Mouse (Mus musculus): ENCODE data around the gene Antxr1. TPM values are rescaled to one million over a fixed set of nuclear protein-coding genes. Genes with fewer than 3 reads are reported as not detected.

The Antxr1 gene
- polyA plus RNA-seq, 1 experiment from 2014 or later: 8.0 TPM

- 19% methylated on average over 11 of the region's 11 CpGs for WGBS
- Histone ChIP-seq H3K9me3 (replicated peaks; ENCODE audit: control insufficient read depth, low read length) (no peaks in the 10 kb centered on the region), H3K36me3 (ENCODE audit: control insufficient read depth, insufficient read depth, low read length) (no peaks in the 10 kb centered on the region), H3K27ac (ENCODE audit: low read length) (peak overlapping the region; percentile 94), H3K4me1 (ENCODE audit: control insufficient read depth, insufficient read depth, low read length) (peaks cover 24% of the 10 kb centered on the region), H3K27me3 (ENCODE audit: control insufficient read depth, insufficient read depth, low read length) (no peaks in the 10 kb centered on the region), H3K4me2 (ENCODE audit: low read depth, low read length) (peak overlapping the region; percentile 76), H3K4me3 (replicated peaks; ENCODE audit: low read length) (peak overlapping the region; percentile 72), H3K9ac (ENCODE audit: low read length) (peak overlapping the region; percentile 87)
- no peak for ATAC-seq (ENCODE audit: insufficient read depth, low FRiP score)
Measured at GRCm38 (mm10) chr6:87334361-87335090, 1.1 kb downstream of the Antxr1 start.

GRCm38 (mm10) chr6:87332380-87332779 lies 3.2 kb downstream of the Antxr1 start:
- Histone ChIP-seq H3K4me3 (replicated peaks; ENCODE audit: low read length) (0 out of 2 replicates have a peak overlapping the region, but pooled peaks have one; percentile 27), H3K27me3 (ENCODE audit: control insufficient read depth, insufficient read depth, low read length) (no peaks in the 10 kb centered on the region), H3K9me3 (replicated peaks; ENCODE audit: control insufficient read depth, low read length) (no peaks in the 10 kb centered on the region), H3K9ac (ENCODE audit: low read length) (no peak overlapping the region), H3K27ac (ENCODE audit: low read length) (no peak overlapping the region), H3K4me1 (ENCODE audit: control insufficient read depth, insufficient read depth, low read length) (peaks cover 28% of the 10 kb centered on the region), H3K36me3 (ENCODE audit: control insufficient read depth, insufficient read depth, low read length) (no peaks in the 10 kb centered on the region), H3K4me2 (ENCODE audit: low read depth, low read length) (peak overlapping the region; percentile 76)
- WGBS: 35% methylated on average over 2 of the region's 2 CpGs
- ATAC-seq (ENCODE audit: insufficient read depth, low FRiP score): no peak

DNA sequence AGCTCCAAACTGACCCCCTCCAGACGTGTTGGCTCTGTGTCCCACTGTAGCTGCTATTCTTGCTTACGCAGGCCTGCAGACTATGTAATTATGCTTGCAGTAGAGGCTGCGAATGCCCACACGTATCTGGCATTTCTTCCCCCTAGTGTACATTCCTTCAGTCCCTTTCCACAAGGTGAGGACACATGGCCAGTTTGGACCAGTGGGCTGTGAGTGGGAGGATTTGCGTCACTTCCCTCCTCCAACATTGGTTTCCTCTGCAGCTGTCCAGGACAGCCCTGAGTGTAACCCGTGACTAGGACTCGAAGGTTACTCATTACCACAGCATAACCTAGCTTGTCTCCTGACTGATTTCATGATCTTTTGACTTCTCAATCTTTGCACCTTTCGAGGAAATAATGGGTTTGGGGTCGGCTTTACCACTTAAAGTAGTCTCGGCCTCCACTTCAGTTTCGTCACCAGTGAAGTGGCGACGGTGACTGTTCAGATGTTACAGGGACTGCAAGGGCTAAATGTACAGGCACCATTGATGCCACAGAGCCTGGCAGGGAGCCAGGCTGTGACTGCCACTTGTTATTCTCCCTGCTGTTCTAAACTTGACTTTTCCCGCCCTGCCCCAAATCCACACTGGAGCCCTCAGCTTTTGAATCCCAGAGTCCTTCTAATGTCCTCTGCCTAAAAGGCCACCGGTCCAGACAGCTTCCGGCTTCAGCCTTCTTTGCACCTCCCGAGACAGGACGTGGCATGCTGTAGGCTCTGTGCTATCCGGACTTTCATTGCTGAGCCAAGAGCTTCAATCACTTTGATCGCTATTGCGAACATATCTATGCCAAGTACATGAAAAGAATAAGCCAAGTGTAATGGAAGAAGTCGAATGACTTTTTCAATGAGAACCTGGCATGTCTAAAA lies 7.1 kb downstream of the Antxr1 start:
- H3K9ac ChIP-seq (ENCODE audit: low read length): no peak overlapping the region
- ATAC-seq (ENCODE audit: insufficient read depth, low FRiP score): no peak
- no peaks in the 10 kb centered on the region for H3K9me3 ChIP-seq (replicated peaks; ENCODE audit: control insufficient read depth, low read length)
- 77% methylated on average over 22 of the region's 22 CpGs for WGBS
- no peak overlapping the region for H3K4me3 ChIP-seq (replicated peaks; ENCODE audit: low read length)
- H3K36me3 ChIP-seq (ENCODE audit: control insufficient read depth, insufficient read depth, low read length): no peaks in the 10 kb centered on the region
- H3K4me2 ChIP-seq (ENCODE audit: low read depth, low read length): no peak overlapping the region
- no peak overlapping the region for H3K27ac ChIP-seq (ENCODE audit: low read length)
- peaks cover 25% of the 10 kb centered on the region; the same call in 1 of the 2 replicates for H3K4me1 ChIP-seq (ENCODE audit: control insufficient read depth, insufficient read depth, low read length)
- no peaks in the 10 kb centered on the region for H3K27me3 ChIP-seq (ENCODE audit: control insufficient read depth, insufficient read depth, low read length)

DNA sequence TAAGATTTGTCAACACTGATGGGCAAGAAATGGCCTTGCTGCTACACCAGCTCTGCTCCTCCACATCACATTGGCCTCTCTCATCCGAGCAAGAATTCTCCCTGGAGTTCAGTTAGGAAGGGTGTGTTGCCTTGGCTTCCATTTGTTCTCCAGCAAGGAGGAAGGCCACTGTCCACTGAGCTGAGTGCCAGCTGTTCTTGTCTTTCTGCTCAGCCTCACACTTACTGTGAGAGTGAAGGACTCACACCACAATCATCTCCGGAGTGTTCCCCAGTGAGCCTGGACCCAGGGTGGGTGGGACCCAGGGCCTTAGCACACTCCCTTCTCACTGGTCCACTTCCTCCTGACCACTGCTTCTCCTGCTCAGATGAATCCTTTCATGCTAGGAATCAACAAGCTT lies 8.7 kb downstream of the Antxr1 start:
- no peaks in the 10 kb centered on the region for H3K27me3 ChIP-seq (ENCODE audit: control insufficient read depth, insufficient read depth, low read length)
- ATAC-seq (ENCODE audit: insufficient read depth, low FRiP score): no peak
- H3K4me3 ChIP-seq (replicated peaks; ENCODE audit: low read length): no peak overlapping the region
- no peak overlapping the region for H3K9ac ChIP-seq (ENCODE audit: low read length)
- H3K4me1 ChIP-seq (ENCODE audit: control insufficient read depth, insufficient read depth, low read length): peaks cover 20% of the 10 kb centered on the region; the same call in 1 of the 2 replicates
- 93% methylated on average over 2 of the region's 2 CpGs for WGBS
- no peaks in the 10 kb centered on the region for H3K9me3 ChIP-seq (replicated peaks; ENCODE audit: control insufficient read depth, low read length)
- H3K36me3 ChIP-seq (ENCODE audit: control insufficient read depth, insufficient read depth, low read length): no peaks in the 10 kb centered on the region
- no peak overlapping the region for H3K4me2 ChIP-seq (ENCODE audit: low read depth, low read length)
- no peak overlapping the region for H3K27ac ChIP-seq (ENCODE audit: low read length)

DNA sequence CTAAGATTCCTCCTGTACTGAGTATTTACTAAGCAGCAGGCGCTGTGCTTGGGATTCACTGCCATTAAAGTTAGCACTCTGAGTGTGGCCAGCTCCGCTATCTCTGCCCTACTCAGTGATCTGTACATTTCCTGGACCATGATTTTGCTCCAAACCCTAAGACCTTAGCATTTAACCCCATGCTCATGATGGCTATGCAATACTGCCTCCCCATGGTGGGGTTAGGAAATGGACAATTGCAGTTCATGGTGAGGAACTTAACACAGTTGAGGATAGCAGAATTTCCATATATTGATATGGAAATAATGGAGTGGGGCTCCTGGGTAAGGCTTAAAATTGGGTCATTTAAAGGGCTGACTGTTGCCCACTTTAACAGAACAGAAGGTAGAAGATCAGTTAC lies 12.2 kb downstream of the Antxr1 start:
- Histone ChIP-seq H3K9ac (ENCODE audit: low read length) (no peak overlapping the region), H3K27ac (ENCODE audit: low read length) (no peak overlapping the region), H3K4me1 (ENCODE audit: control insufficient read depth, insufficient read depth, low read length) (0 out of 2 replicates have a peak, but pooled peaks cover 5% of the 10 kb centered on the region), H3K9me3 (replicated peaks; ENCODE audit: control insufficient read depth, low read length) (no peaks in the 10 kb centered on the region), H3K27me3 (ENCODE audit: control insufficient read depth, insufficient read depth, low read length) (no peaks in the 10 kb centered on the region), H3K4me3 (replicated peaks; ENCODE audit: low read length) (no peak overlapping the region), H3K36me3 (ENCODE audit: control insufficient read depth, insufficient read depth, low read length) (no peaks in the 10 kb centered on the region), H3K4me2 (ENCODE audit: low read depth, low read length) (no peak overlapping the region)
- WGBS: 81% methylated on average over 2 of the region's 2 CpGs
- ATAC-seq (ENCODE audit: insufficient read depth, low FRiP score): no peak

- H3K9ac ChIP-seq (ENCODE audit: low read length): no peak overlapping the region
Measured at GRCm38 (mm10) chr6:87318651-87319050, 17.0 kb downstream of the Antxr1 start.

GRCm38 (mm10) chr6:87316966-87317365 lies 18.7 kb downstream of the Antxr1 start:
- Histone ChIP-seq H3K4me3 (replicated peaks; ENCODE audit: low read length) (no peak overlapping the region), H3K36me3 (ENCODE audit: control insufficient read depth, insufficient read depth, low read length) (no peaks in the 10 kb centered on the region), H3K9me3 (replicated peaks; ENCODE audit: control insufficient read depth, low read length) (no peaks in the 10 kb centered on the region), H3K4me2 (ENCODE audit: low read depth, low read length) (no peak overlapping the region), H3K4me1 (ENCODE audit: control insufficient read depth, insufficient read depth, low read length) (no peaks in the 10 kb centered on the region), H3K27me3 (ENCODE audit: control insufficient read depth, insufficient read depth, low read length) (no peaks in the 10 kb centered on the region), H3K27ac (ENCODE audit: low read length) (no peak overlapping the region), H3K9ac (ENCODE audit: low read length) (no peak overlapping the region)
- no peak for ATAC-seq (ENCODE audit: insufficient read depth, low FRiP score)
- WGBS: 84% methylated on average over 8 of the region's 8 CpGs

More at GRCm38 (mm10) chr6:87318651-87319050, 17.0 kb downstream of the Antxr1 start:
- no peak overlapping the region for H3K27ac ChIP-seq (ENCODE audit: low read length)
- no peak overlapping the region for H3K4me2 ChIP-seq (ENCODE audit: low read depth, low read length)
- no peaks in the 10 kb centered on the region for H3K9me3 ChIP-seq (replicated peaks; ENCODE audit: control insufficient read depth, low read length)
- H3K4me1 ChIP-seq (ENCODE audit: control insufficient read depth, insufficient read depth, low read length): no peaks in the 10 kb centered on the region
- H3K36me3 ChIP-seq (ENCODE audit: control insufficient read depth, insufficient read depth, low read length): no peaks in the 10 kb centered on the region
- ATAC-seq (ENCODE audit: insufficient read depth, low FRiP score): no peak
- H3K4me3 ChIP-seq (replicated peaks; ENCODE audit: low read length): no peak overlapping the region
- H3K27me3 ChIP-seq (ENCODE audit: control insufficient read depth, insufficient read depth, low read length): no peaks in the 10 kb centered on the region
- WGBS: 92% methylated on average over 7 of the region's 7 CpGs

DNA sequence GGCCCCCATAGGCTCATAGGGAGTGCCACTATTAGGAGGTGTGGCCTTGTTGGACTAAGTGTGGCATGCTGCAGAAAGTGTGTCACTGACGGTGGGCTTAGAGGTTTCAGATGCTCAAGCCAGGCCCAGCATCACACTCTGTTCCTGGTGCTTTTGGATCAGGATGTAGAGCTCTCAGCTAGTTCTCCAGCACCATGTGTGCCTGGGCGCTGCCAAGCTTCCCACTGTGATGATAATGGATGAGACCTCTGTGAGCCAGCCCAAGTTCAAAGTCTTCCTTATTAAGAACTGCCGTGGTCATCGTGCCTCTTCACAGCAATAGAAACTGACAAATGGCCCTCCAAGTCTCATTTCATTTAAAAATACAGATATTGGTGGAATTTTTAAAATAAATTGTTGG lies 22.9 kb downstream of the Antxr1 start:
- H3K4me3 ChIP-seq (replicated peaks; ENCODE audit: low read length): no peak overlapping the region
- no peaks in the 10 kb centered on the region for H3K4me1 ChIP-seq (ENCODE audit: control insufficient read depth, insufficient read depth, low read length)
- H3K27ac ChIP-seq (ENCODE audit: low read length): no peak overlapping the region
- no peak for ATAC-seq (ENCODE audit: insufficient read depth, low FRiP score)
- no peaks in the 10 kb centered on the region for H3K36me3 ChIP-seq (ENCODE audit: control insufficient read depth, insufficient read depth, low read length)
- no peak overlapping the region for H3K9ac ChIP-seq (ENCODE audit: low read length)
- WGBS: 62% methylated on average over 4 of the region's 4 CpGs
- H3K9me3 ChIP-seq (replicated peaks; ENCODE audit: control insufficient read depth, low read length): no peaks in the 10 kb centered on the region
- H3K27me3 ChIP-seq (ENCODE audit: control insufficient read depth, insufficient read depth, low read length): no peaks in the 10 kb centered on the region
- H3K4me2 ChIP-seq (ENCODE audit: low read depth, low read length): no peak overlapping the region

- Histone ChIP-seq H3K4me3 (replicated peaks; ENCODE audit: low read length) (no peak overlapping the region), H3K27ac (ENCODE audit: low read length) (no peak overlapping the region), H3K36me3 (ENCODE audit: control insufficient read depth, insufficient read depth, low read length) (no peaks in the 10 kb centered on the region), H3K9ac (ENCODE audit: low read length) (no peak overlapping the region), H3K4me2 (ENCODE audit: low read depth, low read length) (no peak overlapping the region), H3K27me3 (ENCODE audit: control insufficient read depth, insufficient read depth, low read length) (no peaks in the 10 kb centered on the region), H3K4me1 (ENCODE audit: control insufficient read depth, insufficient read depth, low read length) (no peaks in the 10 kb centered on the region), H3K9me3 (replicated peaks; ENCODE audit: control insufficient read depth, low read length) (no peaks in the 10 kb centered on the region)
- WGBS: 88% methylated on average over 8 of the region's 8 CpGs
- no peak for ATAC-seq (ENCODE audit: insufficient read depth, low FRiP score)
Measured at GRCm38 (mm10) chr6:87304486-87304885, 31.1 kb downstream of the Antxr1 start.

All from stomach, embryonic 16.5 days (tissue).